Mouse (Mus musculus): ENCODE measurements around the gene Ppp2r3a. TPM values are rescaled to one million over a fixed set of nuclear protein-coding genes. Genes with fewer than 3 reads are reported as not detected.
A peak's percentile ranks its signal among the peaks of the same experiment; 100 is the strongest.

Gene Ppp2r3a
- polyA plus RNA-seq, 1 experiment from 2014 or later: 16.3 TPM

DNA sequence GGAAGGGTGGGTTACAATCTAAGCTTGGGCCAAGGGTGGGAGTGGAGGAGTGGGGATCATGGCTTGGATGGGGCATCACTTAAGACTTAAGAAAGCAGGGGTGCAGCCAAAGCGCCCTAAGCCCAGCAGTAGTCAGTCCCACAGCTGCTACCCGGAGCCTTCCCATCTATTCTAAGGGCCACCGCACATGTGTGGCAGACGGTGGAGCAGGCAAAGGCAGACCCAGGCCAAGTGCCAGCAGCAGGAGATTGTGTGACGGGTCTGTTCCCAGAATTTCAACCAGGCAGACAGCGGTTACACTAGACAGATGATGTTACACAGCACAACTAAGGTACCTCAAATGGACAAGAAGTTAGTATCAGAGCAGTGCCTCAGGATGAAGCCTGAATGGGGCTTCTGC lies 29.3 kb upstream of the Ppp2r3a start:
- WGBS: 86% methylated on average over 6 of the region's 6 CpGs
- no peaks in the 10 kb centered on the region for H3K4me1 ChIP-seq
- H3K9me3 ChIP-seq: no peaks in the 10 kb centered on the region
- ATAC-seq (ENCODE audit: insufficient number of reproducible peaks, insufficient read depth, low FRiP score, low TSS enrichment): no peak
- H3K9ac ChIP-seq: no peak overlapping the region
- H3K4me3 ChIP-seq: no peak overlapping the region
- H3K36me3 ChIP-seq: no peaks in the 10 kb centered on the region
- H3K27ac ChIP-seq: no peak overlapping the region
- H3K27me3 ChIP-seq: no peaks in the 10 kb centered on the region
- H3K4me2 ChIP-seq (replicated peaks): no peak overlapping the region

DNA sequence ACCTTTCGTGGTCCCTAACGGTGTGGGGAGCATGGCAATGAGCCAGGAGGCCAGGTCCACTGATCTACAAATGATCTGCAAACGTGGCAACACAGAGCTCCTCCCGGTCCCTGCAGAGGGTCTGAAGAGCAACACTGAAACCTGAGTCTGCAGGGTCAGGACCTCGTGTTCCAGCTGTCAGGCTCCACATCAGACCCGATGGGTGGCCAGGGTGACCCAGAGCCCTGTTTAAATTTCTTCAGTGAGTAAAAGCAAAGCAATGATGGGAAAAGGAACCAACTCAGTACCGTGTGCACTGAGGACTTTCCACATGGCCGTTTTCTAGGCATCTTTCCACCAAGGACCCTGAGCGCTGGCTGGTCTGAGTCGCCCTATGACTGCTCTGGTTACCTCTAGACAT lies 28.6 kb upstream of the Ppp2r3a start:
- Histone ChIP-seq H3K4me1 (no peaks in the 10 kb centered on the region), H3K36me3 (no peaks in the 10 kb centered on the region), H3K9me3 (no peaks in the 10 kb centered on the region), H3K4me3 (no peak overlapping the region), H3K4me2 (replicated peaks) (no peak overlapping the region), H3K9ac (no peak overlapping the region), H3K27ac (no peak overlapping the region), H3K27me3 (no peaks in the 10 kb centered on the region)
- no peak for ATAC-seq (ENCODE audit: insufficient number of reproducible peaks, insufficient read depth, low FRiP score, low TSS enrichment)
- WGBS: 45% methylated on average over 10 of the region's 10 CpGs

DNA sequence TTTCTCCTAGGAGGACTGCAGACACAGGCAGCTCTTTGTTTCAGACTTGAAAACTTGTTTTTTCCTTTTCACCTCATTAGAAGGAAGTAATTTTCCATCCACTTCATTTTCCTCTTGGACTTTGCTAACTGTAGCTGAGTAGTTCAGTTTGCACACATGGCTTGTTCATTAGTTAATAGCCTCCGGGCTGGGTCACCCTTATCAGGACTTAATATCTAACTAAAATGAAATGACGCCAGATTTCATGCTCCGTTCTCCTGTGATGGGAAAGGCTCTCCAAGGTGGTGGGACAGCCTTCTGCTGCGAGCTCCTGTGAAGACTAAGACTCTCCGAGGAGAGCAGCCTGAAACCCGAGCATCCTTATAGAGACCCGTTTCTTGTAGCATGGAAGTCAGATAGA lies 21.1 kb upstream of the Ppp2r3a start:
- no peaks in the 10 kb centered on the region for H3K9me3 ChIP-seq
- no peak overlapping the region for H3K4me3 ChIP-seq
- no peaks in the 10 kb centered on the region for H3K36me3 ChIP-seq
- H3K4me2 ChIP-seq (replicated peaks): no peak overlapping the region
- no peak for ATAC-seq (ENCODE audit: insufficient number of reproducible peaks, insufficient read depth, low FRiP score, low TSS enrichment)
- 0 out of 2 replicates have a peak, but pooled peaks cover 2% of the 10 kb centered on the region for H3K4me1 ChIP-seq
- H3K27ac ChIP-seq: no peak overlapping the region
- no peak overlapping the region for H3K9ac ChIP-seq
- no peaks in the 10 kb centered on the region for H3K27me3 ChIP-seq
- 55% methylated on average over 7 of the region's 7 CpGs for WGBS

DNA sequence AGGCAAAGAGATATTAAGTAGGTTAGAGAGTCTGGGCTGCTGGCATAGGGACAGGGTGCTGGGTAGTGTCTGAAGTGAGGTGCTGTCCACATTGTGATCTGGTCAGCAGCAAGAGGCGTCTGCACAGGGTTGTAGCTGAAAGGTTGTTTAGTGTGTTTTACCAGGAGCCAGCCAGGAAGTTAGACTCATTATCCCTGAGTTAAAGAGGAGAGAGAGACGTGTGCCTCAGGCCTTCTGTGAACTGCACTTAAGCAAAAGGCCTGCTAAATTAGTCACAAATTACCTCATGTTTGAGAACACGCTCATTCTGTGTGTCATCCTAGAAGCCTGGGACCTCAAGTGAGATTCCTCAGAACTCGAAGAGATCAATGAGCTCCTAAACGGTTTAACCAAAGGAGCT lies 18.4 kb upstream of the Ppp2r3a start:
- Histone ChIP-seq H3K4me2 (replicated peaks) (no peak overlapping the region), H3K36me3 (no peaks in the 10 kb centered on the region), H3K9ac (no peak overlapping the region), H3K4me3 (no peak overlapping the region), H3K27ac (no peak overlapping the region), H3K9me3 (no peaks in the 10 kb centered on the region), H3K27me3 (no peaks in the 10 kb centered on the region), H3K4me1 (peaks cover 5% of the 10 kb centered on the region; the same call in 1 of the 2 replicates)
- 31% methylated on average over 5 of the region's 5 CpGs for WGBS
- no peak for ATAC-seq (ENCODE audit: insufficient number of reproducible peaks, insufficient read depth, low FRiP score, low TSS enrichment)

DNA sequence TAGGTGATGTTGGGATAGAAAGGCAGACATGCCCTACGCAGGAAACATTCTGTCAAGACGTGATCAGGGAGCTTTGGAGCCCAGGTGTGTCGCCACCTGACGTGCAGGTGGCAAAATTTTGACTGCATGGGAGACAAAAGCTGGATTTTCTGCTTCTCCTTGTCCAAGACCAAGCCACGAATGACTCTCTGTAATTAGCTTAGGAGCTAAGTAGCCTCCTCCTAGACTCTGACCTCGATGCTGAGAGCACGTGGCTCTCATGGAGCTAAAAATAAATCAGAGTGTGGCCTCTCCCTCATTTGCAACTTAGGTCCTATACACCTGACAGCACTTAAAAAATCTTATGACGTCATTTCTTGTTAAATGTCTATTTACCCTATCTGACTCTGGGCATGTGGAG lies 14.4 kb upstream of the Ppp2r3a start:
- Histone ChIP-seq H3K27me3 (no peaks in the 10 kb centered on the region), H3K4me2 (replicated peaks) (peak overlapping the region; percentile 27; the same call in 1 of the 2 replicates), H3K36me3 (no peaks in the 10 kb centered on the region), H3K4me3 (no peak overlapping the region), H3K27ac (0 out of 2 replicates have a peak overlapping the region, but pooled peaks have one; percentile 12), H3K9ac (no peak overlapping the region), H3K9me3 (no peaks in the 10 kb centered on the region), H3K4me1 (peaks cover 3% of the 10 kb centered on the region; the same call in 1 of the 2 replicates)
- WGBS: 53% methylated on average over 8 of the region's 8 CpGs
- no peak for ATAC-seq (ENCODE audit: insufficient number of reproducible peaks, insufficient read depth, low FRiP score, low TSS enrichment)

DNA sequence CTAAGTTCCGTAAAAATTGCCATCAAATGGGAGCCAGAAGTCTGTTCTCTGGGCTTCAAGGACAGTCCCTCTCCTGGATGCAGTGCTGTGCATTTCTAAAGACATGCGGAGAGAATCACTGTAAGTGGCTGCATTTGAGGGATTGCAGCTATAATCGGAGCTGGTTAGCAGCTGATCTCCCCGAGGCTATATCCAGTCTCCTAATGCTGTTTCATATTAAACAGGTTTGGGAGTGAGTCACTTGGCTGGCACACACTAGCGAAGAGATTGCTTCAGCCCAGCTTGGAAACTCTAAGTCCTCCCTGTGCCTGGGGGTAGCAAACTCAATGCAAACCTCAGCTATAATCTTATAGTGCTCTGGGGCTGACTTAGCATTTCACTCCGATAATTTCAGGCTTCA lies 14.0 kb upstream of the Ppp2r3a start:
- Histone ChIP-seq H3K36me3 (no peaks in the 10 kb centered on the region), H3K9me3 (no peaks in the 10 kb centered on the region), H3K4me1 (peaks cover 3% of the 10 kb centered on the region; the same call in 1 of the 2 replicates), H3K27me3 (no peaks in the 10 kb centered on the region), H3K4me2 (replicated peaks) (peak overlapping the region; percentile 27; the same call in 1 of the 2 replicates), H3K4me3 (no peak overlapping the region), H3K27ac (0 out of 2 replicates have a peak overlapping the region, but pooled peaks have one; percentile 12), H3K9ac (no peak overlapping the region)
- 0 out of 2 replicates have a peak, but pooled peaks have one; percentile 56 for ATAC-seq (ENCODE audit: insufficient number of reproducible peaks, insufficient read depth, low FRiP score, low TSS enrichment)
- WGBS: 29% methylated on average over 6 of the region's 6 CpGs

DNA sequence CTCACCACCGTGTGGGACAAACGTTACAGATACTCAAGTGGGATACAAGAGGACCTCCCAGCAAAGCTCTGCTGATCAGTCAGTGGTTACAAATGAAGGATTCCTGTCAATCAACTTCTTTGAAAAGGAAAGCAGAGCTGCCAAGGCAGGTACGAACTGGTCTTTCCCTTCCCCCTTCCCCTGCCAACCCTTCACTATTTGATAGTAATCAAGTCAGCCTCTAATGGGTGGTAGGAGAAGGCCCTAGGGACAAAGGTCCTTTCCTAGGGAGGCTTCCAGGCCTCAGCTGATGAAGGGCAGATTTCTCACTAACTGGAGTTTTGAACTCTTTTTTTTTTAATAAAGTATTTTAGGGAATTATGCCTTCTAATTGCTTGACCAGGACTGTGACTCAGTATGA lies 11.2 kb upstream of the Ppp2r3a start:
- no peak for ATAC-seq (ENCODE audit: insufficient number of reproducible peaks, insufficient read depth, low FRiP score, low TSS enrichment)
- Histone ChIP-seq H3K27ac (no peak overlapping the region), H3K4me2 (replicated peaks) (no peak overlapping the region), H3K9ac (no peak overlapping the region), H3K4me1 (peaks cover 3% of the 10 kb centered on the region; the same call in 1 of the 2 replicates), H3K4me3 (no peak overlapping the region), H3K27me3 (no peaks in the 10 kb centered on the region), H3K36me3 (no peaks in the 10 kb centered on the region), H3K9me3 (no peaks in the 10 kb centered on the region)
- 81% methylated on average over 3 of the region's 3 CpGs for WGBS

DNA sequence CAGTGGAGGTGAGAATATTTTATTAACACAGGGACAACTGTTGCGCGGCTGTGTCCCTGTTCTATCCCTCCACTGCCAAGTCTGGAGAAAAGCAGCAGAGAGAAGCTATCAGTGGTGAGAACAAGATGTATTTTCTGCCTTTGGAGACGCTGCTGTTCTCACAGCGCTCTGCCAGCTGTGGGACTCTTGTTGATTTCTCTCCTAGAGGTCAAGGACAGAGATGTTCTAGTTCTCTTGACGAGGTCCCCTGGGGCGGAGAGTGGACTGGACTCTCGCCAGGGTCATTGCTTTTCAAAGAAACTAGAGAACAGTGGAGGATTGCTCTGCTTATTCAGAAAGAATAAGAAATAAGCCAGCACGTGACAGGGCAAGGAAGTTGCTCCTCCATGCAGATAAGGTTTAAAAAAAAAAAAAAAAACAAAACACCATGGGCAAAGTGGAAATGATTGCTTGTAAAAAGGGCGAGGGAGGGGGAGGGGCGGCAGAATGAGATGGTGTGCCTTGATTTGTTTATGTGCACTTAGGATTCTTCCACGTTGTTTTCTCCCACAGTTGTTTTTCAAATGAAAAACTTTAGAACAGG lies 10.5 kb upstream of the Ppp2r3a start:
- Histone ChIP-seq H3K4me3 (no peak overlapping the region), H3K4me2 (replicated peaks) (no peak overlapping the region), H3K27ac (no peak overlapping the region), H3K9ac (no peak overlapping the region), H3K9me3 (no peaks in the 10 kb centered on the region), H3K36me3 (no peaks in the 10 kb centered on the region), H3K4me1 (peaks cover 3% of the 10 kb centered on the region; the same call in 1 of the 2 replicates), H3K27me3 (no peaks in the 10 kb centered on the region)
- no peak for ATAC-seq (ENCODE audit: insufficient number of reproducible peaks, insufficient read depth, low FRiP score, low TSS enrichment)
- 53% methylated on average over 11 of the region's 11 CpGs for WGBS

DNA sequence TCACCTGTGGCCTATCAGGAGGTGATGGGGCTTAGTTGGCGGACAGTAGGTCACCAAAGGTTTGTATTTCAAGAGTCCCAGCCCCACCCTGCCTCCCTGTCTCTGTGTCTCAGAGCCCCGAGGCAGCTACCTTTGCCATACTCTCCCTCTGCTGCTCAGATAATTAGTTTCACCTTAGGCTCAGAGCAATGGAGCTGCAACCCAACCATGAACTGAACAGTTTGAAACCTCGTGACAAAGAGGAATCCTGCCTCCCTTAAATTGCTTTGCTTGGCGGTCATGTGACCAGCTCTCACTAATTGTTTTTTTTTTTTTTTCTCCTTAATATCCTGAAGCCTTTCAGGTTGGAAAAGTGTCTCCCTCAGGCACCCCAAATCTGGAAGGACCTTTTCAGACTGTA lies 9.8 kb upstream of the Ppp2r3a start:
- Histone ChIP-seq H3K4me2 (replicated peaks) (no peak overlapping the region), H3K27ac (no peak overlapping the region), H3K4me3 (no peak overlapping the region), H3K4me1 (peaks cover 3% of the 10 kb centered on the region; the same call in 1 of the 2 replicates), H3K9me3 (no peaks in the 10 kb centered on the region), H3K36me3 (no peaks in the 10 kb centered on the region), H3K27me3 (no peaks in the 10 kb centered on the region), H3K9ac (no peak overlapping the region)
- WGBS: 53% methylated on average over 4 of the region's 4 CpGs
- no peak for ATAC-seq (ENCODE audit: insufficient number of reproducible peaks, insufficient read depth, low FRiP score, low TSS enrichment)

DNA sequence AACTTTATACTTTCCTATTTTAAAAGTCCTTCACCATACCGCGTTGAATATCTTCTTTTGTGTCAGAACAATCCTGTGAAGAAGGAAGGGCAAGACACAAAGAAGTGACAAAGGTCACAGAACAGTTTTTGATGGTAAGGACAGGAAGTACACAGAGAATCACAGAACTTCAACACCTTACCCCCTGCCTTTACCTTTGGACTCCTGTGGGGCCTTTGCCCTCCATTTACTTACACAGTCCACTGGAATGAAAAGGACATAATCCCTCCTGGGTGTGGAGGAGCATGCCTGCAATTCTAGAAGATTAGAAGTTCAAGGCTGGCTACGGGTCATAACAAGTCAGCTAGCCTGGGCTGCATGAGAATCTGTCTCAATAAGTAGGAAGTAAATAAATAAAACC lies 1.5 kb upstream of the Ppp2r3a start:
- H3K27me3 ChIP-seq: no peaks in the 10 kb centered on the region
- peaks cover 13% of the 10 kb centered on the region for H3K4me1 ChIP-seq
- no peak overlapping the region for H3K27ac ChIP-seq
- WGBS: 66% methylated on average over 3 of the region's 3 CpGs
- no peaks in the 10 kb centered on the region for H3K36me3 ChIP-seq
- ATAC-seq (ENCODE audit: insufficient number of reproducible peaks, insufficient read depth, low FRiP score, low TSS enrichment): no peak
- no peak overlapping the region for H3K9ac ChIP-seq
- H3K9me3 ChIP-seq: no peaks in the 10 kb centered on the region
- H3K4me3 ChIP-seq: no peak overlapping the region
- no peak overlapping the region for H3K4me2 ChIP-seq (replicated peaks)

DNA sequence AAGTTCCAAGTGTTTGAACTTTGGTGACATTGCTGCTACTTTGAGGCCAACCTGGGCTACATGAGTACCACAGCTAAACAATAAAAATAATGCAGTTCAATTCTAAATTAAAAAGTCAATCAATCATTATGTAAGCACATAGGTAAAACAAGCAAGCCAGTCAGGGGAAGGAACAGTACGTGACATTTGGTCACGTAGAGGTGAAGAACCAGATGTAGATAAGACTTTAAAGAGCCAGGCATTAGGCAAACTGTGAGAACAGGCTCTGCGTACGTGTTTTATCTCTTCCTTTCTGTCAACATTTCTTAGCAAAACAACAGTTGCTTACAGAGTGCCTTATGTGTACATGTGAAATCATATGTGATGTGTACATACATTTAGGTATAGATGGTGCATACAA lies 946 bp upstream of the Ppp2r3a start:
- Histone ChIP-seq H3K27me3 (no peaks in the 10 kb centered on the region), H3K9me3 (no peaks in the 10 kb centered on the region), H3K4me1 (peaks cover 13% of the 10 kb centered on the region), H3K4me3 (no peak overlapping the region), H3K27ac (no peak overlapping the region), H3K9ac (no peak overlapping the region), H3K4me2 (replicated peaks) (no peak overlapping the region), H3K36me3 (no peaks in the 10 kb centered on the region)
- WGBS: 59% methylated on average over 4 of the region's 4 CpGs
- ATAC-seq (ENCODE audit: insufficient number of reproducible peaks, insufficient read depth, low FRiP score, low TSS enrichment): no peak

DNA sequence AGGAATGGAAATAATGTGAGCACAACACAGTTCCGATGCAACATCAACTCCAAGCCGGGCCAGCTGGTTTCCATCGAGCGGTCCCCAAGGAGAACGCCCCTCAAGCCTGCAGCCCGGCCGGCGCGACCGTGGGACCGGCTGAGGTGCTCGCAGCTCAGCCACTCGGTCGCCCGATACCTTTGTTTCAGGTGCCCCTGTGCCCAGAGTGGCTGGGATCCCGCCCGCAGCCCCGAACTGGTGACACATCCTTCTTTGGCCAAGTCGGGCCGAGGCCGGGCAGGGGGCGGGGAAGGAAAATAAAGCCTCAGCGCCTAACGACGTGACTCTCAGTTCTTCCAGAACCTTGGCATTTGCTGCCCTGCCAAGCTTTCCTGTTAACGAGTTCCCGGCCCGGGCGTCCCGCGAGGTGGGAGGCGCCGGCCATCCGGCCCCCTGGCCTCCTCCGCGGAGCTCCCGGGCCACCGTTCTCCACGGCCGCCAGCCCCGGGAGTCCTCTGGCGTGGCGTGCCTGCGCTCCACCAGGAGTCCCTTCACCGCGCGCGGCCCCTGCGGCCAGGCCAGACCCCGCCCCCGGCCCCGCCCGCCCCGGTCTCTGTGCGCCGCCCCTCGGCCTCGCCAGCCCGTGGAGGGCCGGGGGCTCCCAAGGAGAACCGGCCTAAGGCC lies 483 bp downstream of the Ppp2r3a start:
- Histone ChIP-seq H3K27ac (peak overlapping the region; percentile 98), H3K9me3 (no peaks in the 10 kb centered on the region), H3K4me1 (peaks cover 13% of the 10 kb centered on the region), H3K4me2 (replicated peaks) (peak overlapping the region; percentile 52), H3K9ac (peak overlapping the region; percentile 81), H3K27me3 (no peaks in the 10 kb centered on the region), H3K4me3 (peak overlapping the region; percentile 83), H3K36me3 (no peaks in the 10 kb centered on the region)
- under 1% methylated on average over 58 of the region's 61 CpGs for WGBS
- peak; percentile 96 for ATAC-seq (ENCODE audit: insufficient number of reproducible peaks, insufficient read depth, low FRiP score, low TSS enrichment)

Data from embryonic facial prominence, embryonic 12.5 days (tissue).